Mouse (Mus musculus): Measurements from ENCODE around the gene Tmem106c. TPM values are rescaled to one million over a fixed set of nuclear protein-coding genes. Genes with fewer than 3 reads are reported as not detected.

Gene Tmem106c
- 10 to 100 TPM; 13.1 to 20.8 TPM for polyA plus RNA-seq (2017; shearing (Covaris generic))

GRCm38 (mm10) chr15:97963989-97964835 is at the start of gene Tmem106c:
Tmem106c (plus strand) TSS chr15:97964200.

GRCm38 (mm10) chr15:98003822-98004739 is 40.1 kb downstream of the Tmem106c start, which contains the start of gene Col2a1:
Col2a1 (minus strand) TSS chr15:98004695.

Other genes with a start within 250 kb of the Tmem106c start
- gene Endou, start 232.9 kb upstream of the Tmem106c start, polyA plus RNA-seq (2017; shearing (Covaris generic)) = under 1 TPM in 1 of 2 experiments, not detected in 1; 0.70 TPM
- gene Rapgef3, start 196.2 kb upstream of the Tmem106c start, polyA plus RNA-seq (2017; shearing (Covaris generic)) = 1 to 10 TPM in 1 of 2 experiments, under 1 TPM in 1; 0.52 to 3.1 TPM
- 10 to 100 TPM; 52.2 to 55.2 TPM for gene Slc48a1, start 185.7 kb upstream of the Tmem106c start, polyA plus RNA-seq (2017; shearing (Covaris generic))
- gene Hdac7, start 119.7 kb upstream of the Tmem106c start, polyA plus RNA-seq (2017; shearing (Covaris generic)) = 10 to 100 TPM; 67.9 to 93.6 TPM
- gene Vdr, start 53.6 kb upstream of the Tmem106c start, polyA plus RNA-seq (2017; shearing (Covaris generic)) = 1 to 10 TPM; 1.1 to 9.0 TPM
- under 1 TPM in 1 of 2 experiments, not detected in 1; 0.11 TPM for gene Col2a1, start 40.5 kb downstream of the Tmem106c start, polyA plus RNA-seq (2017; shearing (Covaris generic))
- gene Pfkm, start 128.4 kb downstream of the Tmem106c start, polyA plus RNA-seq (2017; shearing (Covaris generic)) = 10 to 100 TPM in 1 of 2 experiments, 1 to 10 TPM in 1; 9.0 to 13.0 TPM
- gene Senp1, start 129.5 kb downstream of the Tmem106c start, polyA plus RNA-seq (2017; shearing (Covaris generic)) = 10 to 100 TPM; 42.2 to 54.6 TPM
- gene Asb8, start 201.4 kb downstream of the Tmem106c start, polyA plus RNA-seq (2017; shearing (Covaris generic)) = 10 to 100 TPM; 38.4 to 41.8 TPM
- under 1 TPM; 0.07 to 0.57 TPM for gene Ccdc184, start 203.0 kb downstream of the Tmem106c start, polyA plus RNA-seq (2017; shearing (Covaris generic))
- gene Olfr288, start 231.3 kb downstream of the Tmem106c start, polyA plus RNA-seq (2017; shearing (Covaris generic)) = not detected

Data from activated CD4-positive, CD25-positive, alpha-beta regulatory T cell (primary cell).